Mouse (Mus musculus) small intestine, adult 2 months (tissue): ENCODE results near the gene Aldh1l2.

Source experiments
- CTCF ChIP-seq: fragments of 200-500 bp; IDR thresholded peaks from 2 replicates; pipeline ENCODE4 v1.5.1; 2012; ENCODE audit warnings: low read depth, mild to moderate bottlenecking, control low read depth, inconsistent platforms, low read length, moderate library complexity, mixed read lengths; ENCODE audit not compliant: insufficient replicate concordance, insufficient read length; ENCODE audit errors: extremely low read depth
- POLR2A ChIP-seq: fragments of 200-500 bp; IDR thresholded peaks from 2 replicates; pipeline ENCODE4 v1.6.1; 2012; ENCODE audit warnings: low read depth, mild to moderate bottlenecking, control low read depth, inconsistent platforms, low read length, moderate library complexity

GRCm38 (mm10) chr10:83497321-83497720, 36.6 kb downstream of the Aldh1l2 start:
- TF ChIP-seq CTCF (no peak), POLR2A (no peak)
